Mouse (Mus musculus) MN1 (cell line): ENCODE results near the gene C530008M17Rik.

Experiments
- DNase-seq: peaks from one replicate; pipeline ENCODE4 v3.0.0-alpha.2; 2016; ENCODE audit warnings: low spot score

The C530008M17Rik gene

GRCm38 (mm10) chr5:76665421-76665820 lies 9.1 kb downstream of the C530008M17Rik start:
- DNase-seq, result no peak

- no peak for DNase-seq
Observed at GRCm38 (mm10) chr5:76666026-76666756, 9.9 kb downstream of the C530008M17Rik start.

- no peak for DNase-seq
Observed at GRCm38 (mm10) chr5:76668118-76668517, 11.8 kb downstream of the C530008M17Rik start.

GRCm38 (mm10) chr5:76668547-76668946 lies 12.2 kb downstream of the C530008M17Rik start:
- DNase-seq, result no peak

- no peak for DNase-seq
Observed at GRCm38 (mm10) chr5:76670183-76670582, 13.9 kb downstream of the C530008M17Rik start.

- DNase-seq, result no peak
Observed at GRCm38 (mm10) chr5:76674022-76674653, 17.8 kb downstream of the C530008M17Rik start.

- DNase-seq, result no peak
Observed at GRCm38 (mm10) chr5:76675369-76675768, 19.1 kb downstream of the C530008M17Rik start.

GRCm38 (mm10) chr5:76680959-76681358 lies 24.6 kb downstream of the C530008M17Rik start:
- DNase-seq, result no peak

GRCm38 (mm10) chr5:76681895-76682656 lies 25.8 kb downstream of the C530008M17Rik start:
- DNase-seq, result no peak

- DNase-seq, result no peak
Observed at GRCm38 (mm10) chr5:76683455-76683854, 27.1 kb downstream of the C530008M17Rik start.

GRCm38 (mm10) chr5:76684658-76685605 lies 28.6 kb downstream of the C530008M17Rik start:
- no peak for DNase-seq

- DNase-seq, result no peak
Observed at GRCm38 (mm10) chr5:76687961-76688600, 31.8 kb downstream of the C530008M17Rik start.

GRCm38 (mm10) chr5:76688643-76689042 lies 32.3 kb downstream of the C530008M17Rik start:
- DNase-seq, result no peak

GRCm38 (mm10) chr5:76690177-76690593 lies 33.9 kb downstream of the C530008M17Rik start:
- no peak for DNase-seq

- DNase-seq, result no peak
Observed at GRCm38 (mm10) chr5:76691251-76691650, 34.9 kb downstream of the C530008M17Rik start.

- DNase-seq, result no peak
Observed at GRCm38 (mm10) chr5:76691706-76692424, 35.6 kb downstream of the C530008M17Rik start.

GRCm38 (mm10) chr5:76697536-76697935 lies 41.2 kb downstream of the C530008M17Rik start:
- DNase-seq, result no peak

- DNase-seq, result no peak
Observed at GRCm38 (mm10) chr5:76698187-76698586, 41.9 kb downstream of the C530008M17Rik start.

- DNase-seq, result no peak
Observed at GRCm38 (mm10) chr5:76701127-76701853, 45.0 kb downstream of the C530008M17Rik start.

- DNase-seq, result no peak
Observed at GRCm38 (mm10) chr5:76702104-76702503, 45.8 kb downstream of the C530008M17Rik start.
